Mouse (Mus musculus): ENCODE measurements at regions not wholly inside any gene's neighbourhood (a gene's known extent, or its start where the extent isn't known, plus 50 kb on each side); places are given as distances from the start of the nearest gene placed in this dataset.

- no peak overlapping the region for H3K4me3 ChIP-seq (ENCODE audit: low read length)
- H3K4me2 ChIP-seq (ENCODE audit: low read depth, low read length): no peak overlapping the region
- H3K36me3 ChIP-seq (ENCODE audit: control insufficient read depth, insufficient read depth, low read length): no peaks in the 10 kb centered on the region
- 48% methylated on average over 6 of the region's 6 CpGs for WGBS
- no peak for ATAC-seq (ENCODE audit: low read depth)
- H3K27me3 ChIP-seq (ENCODE audit: control insufficient read depth, insufficient read depth, low read depth, low read length): no peaks in the 10 kb centered on the region
- H3K27ac ChIP-seq (ENCODE audit: low read length): no peak overlapping the region
- no peaks in the 10 kb centered on the region for H3K9me3 ChIP-seq (ENCODE audit: control insufficient read depth, low read length)
- no peak overlapping the region for H3K9ac ChIP-seq (ENCODE audit: low read length)
- no peaks in the 10 kb centered on the region for H3K4me1 ChIP-seq (replicated peaks; ENCODE audit: control insufficient read depth, insufficient read depth, low read length)
These were observed 83.3 kb upstream of the Mtap start for GRCm38 (mm10) chr4:89053606-89054005.

GRCm38 (mm10) chr4:89051897-89052296 lies 85.0 kb upstream of the Mtap start:
- Histone ChIP-seq H3K4me1 (replicated peaks; ENCODE audit: control insufficient read depth, insufficient read depth, low read length) (no peaks in the 10 kb centered on the region), H3K9me3 (ENCODE audit: control insufficient read depth, low read length) (no peaks in the 10 kb centered on the region), H3K4me2 (ENCODE audit: low read depth, low read length) (no peak overlapping the region), H3K36me3 (ENCODE audit: control insufficient read depth, insufficient read depth, low read length) (no peaks in the 10 kb centered on the region), H3K27me3 (ENCODE audit: control insufficient read depth, insufficient read depth, low read depth, low read length) (no peaks in the 10 kb centered on the region), H3K9ac (ENCODE audit: low read length) (no peak overlapping the region), H3K4me3 (ENCODE audit: low read length) (no peak overlapping the region), H3K27ac (ENCODE audit: low read length) (no peak overlapping the region)
- ATAC-seq (ENCODE audit: low read depth): no peak
- 58% methylated on average over 5 of the region's 5 CpGs for WGBS

- Histone ChIP-seq H3K9ac (ENCODE audit: low read length) (no peak overlapping the region), H3K9me3 (ENCODE audit: control insufficient read depth, low read length) (no peaks in the 10 kb centered on the region), H3K4me3 (ENCODE audit: low read length) (no peak overlapping the region), H3K36me3 (ENCODE audit: control insufficient read depth, insufficient read depth, low read length) (no peaks in the 10 kb centered on the region), H3K27me3 (ENCODE audit: control insufficient read depth, insufficient read depth, low read depth, low read length) (no peaks in the 10 kb centered on the region), H3K27ac (ENCODE audit: low read length) (no peak overlapping the region), H3K4me2 (ENCODE audit: low read depth, low read length) (no peak overlapping the region), H3K4me1 (replicated peaks; ENCODE audit: control insufficient read depth, insufficient read depth, low read length) (no peaks in the 10 kb centered on the region)
- ATAC-seq (ENCODE audit: low read depth): no peak
- 77% methylated on average over 4 of the region's 4 CpGs for WGBS
These were observed 86.2 kb upstream of the Mtap start for GRCm38 (mm10) chr4:89050551-89051199.

- H3K27me3 ChIP-seq (ENCODE audit: control insufficient read depth, insufficient read depth, low read depth, low read length): no peaks in the 10 kb centered on the region
- 54% methylated on average over 7 of the region's 7 CpGs for WGBS
- H3K9ac ChIP-seq (ENCODE audit: low read length): no peak overlapping the region
These were observed 87.1 kb upstream of the Mtap start for GRCm38 (mm10) chr4:89049592-89050440.

GRCm38 (mm10) chr4:89044516-89044915 lies 92.4 kb upstream of the Mtap start:
- Histone ChIP-seq H3K9ac (ENCODE audit: low read length) (no peak overlapping the region), H3K36me3 (ENCODE audit: control insufficient read depth, insufficient read depth, low read length) (no peaks in the 10 kb centered on the region), H3K27ac (ENCODE audit: low read length) (no peak overlapping the region), H3K4me2 (ENCODE audit: low read depth, low read length) (no peak overlapping the region), H3K4me3 (ENCODE audit: low read length) (no peak overlapping the region), H3K27me3 (ENCODE audit: control insufficient read depth, insufficient read depth, low read depth, low read length) (no peaks in the 10 kb centered on the region), H3K9me3 (ENCODE audit: control insufficient read depth, low read length) (no peaks in the 10 kb centered on the region), H3K4me1 (replicated peaks; ENCODE audit: control insufficient read depth, insufficient read depth, low read length) (no peaks in the 10 kb centered on the region)
- ATAC-seq (ENCODE audit: low read depth): no peak

More at GRCm38 (mm10) chr4:89049592-89050440, 87.1 kb upstream of the Mtap start:
- Histone ChIP-seq H3K27ac (ENCODE audit: low read length) (no peak overlapping the region), H3K9me3 (ENCODE audit: control insufficient read depth, low read length) (no peaks in the 10 kb centered on the region), H3K4me1 (replicated peaks; ENCODE audit: control insufficient read depth, insufficient read depth, low read length) (no peaks in the 10 kb centered on the region), H3K36me3 (ENCODE audit: control insufficient read depth, insufficient read depth, low read length) (no peaks in the 10 kb centered on the region), H3K4me3 (ENCODE audit: low read length) (no peak overlapping the region), H3K4me2 (ENCODE audit: low read depth, low read length) (no peak overlapping the region)
- ATAC-seq (ENCODE audit: low read depth): no peak

GRCm38 (mm10) chr4:89043982-89044381 lies 92.9 kb upstream of the Mtap start:
- Histone ChIP-seq H3K4me2 (ENCODE audit: low read depth, low read length) (no peak overlapping the region), H3K27ac (ENCODE audit: low read length) (no peak overlapping the region), H3K27me3 (ENCODE audit: control insufficient read depth, insufficient read depth, low read depth, low read length) (no peaks in the 10 kb centered on the region), H3K36me3 (ENCODE audit: control insufficient read depth, insufficient read depth, low read length) (no peaks in the 10 kb centered on the region), H3K9me3 (ENCODE audit: control insufficient read depth, low read length) (no peaks in the 10 kb centered on the region), H3K4me3 (ENCODE audit: low read length) (no peak overlapping the region), H3K4me1 (replicated peaks; ENCODE audit: control insufficient read depth, insufficient read depth, low read length) (no peaks in the 10 kb centered on the region), H3K9ac (ENCODE audit: low read length) (no peak overlapping the region)
- 29% methylated on average over 1 of the region's 1 CpGs for WGBS
- ATAC-seq (ENCODE audit: low read depth): no peak

GRCm38 (mm10) chr4:89040856-89041255 lies 96.1 kb upstream of the Mtap start:
- no peak overlapping the region for H3K9ac ChIP-seq (ENCODE audit: low read length)
- H3K4me2 ChIP-seq (ENCODE audit: low read depth, low read length): no peak overlapping the region
- H3K9me3 ChIP-seq (ENCODE audit: control insufficient read depth, low read length): no peaks in the 10 kb centered on the region
- H3K27me3 ChIP-seq (ENCODE audit: control insufficient read depth, insufficient read depth, low read depth, low read length): no peaks in the 10 kb centered on the region
- H3K4me3 ChIP-seq (ENCODE audit: low read length): no peak overlapping the region
- WGBS: 51% methylated on average over 5 of the region's 5 CpGs
- no peak for ATAC-seq (ENCODE audit: low read depth)
- H3K4me1 ChIP-seq (replicated peaks; ENCODE audit: control insufficient read depth, insufficient read depth, low read length): no peaks in the 10 kb centered on the region
- no peaks in the 10 kb centered on the region for H3K36me3 ChIP-seq (ENCODE audit: control insufficient read depth, insufficient read depth, low read length)
- H3K27ac ChIP-seq (ENCODE audit: low read length): no peak overlapping the region

GRCm38 (mm10) chr4:89038906-89039305 lies 98.0 kb upstream of the Mtap start:
- Histone ChIP-seq H3K27ac (ENCODE audit: low read length) (no peak overlapping the region), H3K36me3 (ENCODE audit: control insufficient read depth, insufficient read depth, low read length) (no peaks in the 10 kb centered on the region), H3K4me3 (ENCODE audit: low read length) (no peak overlapping the region), H3K9me3 (ENCODE audit: control insufficient read depth, low read length) (no peaks in the 10 kb centered on the region), H3K9ac (ENCODE audit: low read length) (no peak overlapping the region), H3K4me1 (replicated peaks; ENCODE audit: control insufficient read depth, insufficient read depth, low read length) (no peaks in the 10 kb centered on the region), H3K4me2 (ENCODE audit: low read depth, low read length) (no peak overlapping the region), H3K27me3 (ENCODE audit: control insufficient read depth, insufficient read depth, low read depth, low read length) (no peaks in the 10 kb centered on the region)
- no peak for ATAC-seq (ENCODE audit: low read depth)
- 54% methylated on average over 5 of the region's 5 CpGs for WGBS

- 47% methylated on average over 4 of the region's 4 CpGs for WGBS
- H3K27ac ChIP-seq (ENCODE audit: low read length): no peak overlapping the region
- no peaks in the 10 kb centered on the region for H3K36me3 ChIP-seq (ENCODE audit: control insufficient read depth, insufficient read depth, low read length)
- H3K4me3 ChIP-seq (ENCODE audit: low read length): no peak overlapping the region
- H3K9me3 ChIP-seq (ENCODE audit: control insufficient read depth, low read length): no peaks in the 10 kb centered on the region
- ATAC-seq (ENCODE audit: low read depth): no peak
- H3K4me2 ChIP-seq (ENCODE audit: low read depth, low read length): no peak overlapping the region
- no peaks in the 10 kb centered on the region for H3K4me1 ChIP-seq (replicated peaks; ENCODE audit: control insufficient read depth, insufficient read depth, low read length)
- no peak overlapping the region for H3K9ac ChIP-seq (ENCODE audit: low read length)
- H3K27me3 ChIP-seq (ENCODE audit: control insufficient read depth, insufficient read depth, low read depth, low read length): no peaks in the 10 kb centered on the region
These were observed 98.8 kb upstream of the Mtap start for GRCm38 (mm10) chr4:89038135-89038534.

All from lung, embryonic 16.5 days (tissue).